Mouse (Mus musculus): ENCODE data around the gene Foxp1. TPM values are rescaled to one million over a fixed set of nuclear protein-coding genes. Genes with fewer than 3 reads are reported as not detected.

Gene Foxp1
- polyA plus RNA-seq, 1 experiment from 2014 or later: 99.3 TPM

GRCm38 (mm10) chr6:99097191-99097590 lies 425.3 kb downstream of the Foxp1 start:
- Histone ChIP-seq H3K27ac (peak overlapping the region; percentile 94), H3K4me1 (peaks cover 87% of the 10 kb centered on the region)
- 56% methylated on average over 7 of the region's 7 CpGs for WGBS

GRCm38 (mm10) chr6:99096776-99097166 lies 425.8 kb downstream of the Foxp1 start:
- no peaks in the 10 kb centered on the region for H3K36me3 ChIP-seq
- peak overlapping the region; percentile 94 for H3K27ac ChIP-seq
- no peaks in the 10 kb centered on the region for H3K27me3 ChIP-seq (ENCODE audit: insufficient read depth, poor library complexity, severe bottlenecking)
- WGBS: 38% methylated on average over 7 of the region's 7 CpGs
- H3K9me3 ChIP-seq: no peaks in the 10 kb centered on the region
- DNase-seq (ENCODE audit: low spot score): no peak
- no peak overlapping the region; the same call in 1 of the 2 replicates for H3K4me3 ChIP-seq
- peaks cover 87% of the 10 kb centered on the region for H3K4me1 ChIP-seq

More at GRCm38 (mm10) chr6:99097191-99097590, 425.3 kb downstream of the Foxp1 start:
- no peak overlapping the region for H3K4me3 ChIP-seq
- H3K36me3 ChIP-seq: no peaks in the 10 kb centered on the region
- no peaks in the 10 kb centered on the region for H3K27me3 ChIP-seq (ENCODE audit: insufficient read depth, poor library complexity, severe bottlenecking)
- H3K9me3 ChIP-seq: no peaks in the 10 kb centered on the region
- DNase-seq (ENCODE audit: low spot score): no peak

DNA sequence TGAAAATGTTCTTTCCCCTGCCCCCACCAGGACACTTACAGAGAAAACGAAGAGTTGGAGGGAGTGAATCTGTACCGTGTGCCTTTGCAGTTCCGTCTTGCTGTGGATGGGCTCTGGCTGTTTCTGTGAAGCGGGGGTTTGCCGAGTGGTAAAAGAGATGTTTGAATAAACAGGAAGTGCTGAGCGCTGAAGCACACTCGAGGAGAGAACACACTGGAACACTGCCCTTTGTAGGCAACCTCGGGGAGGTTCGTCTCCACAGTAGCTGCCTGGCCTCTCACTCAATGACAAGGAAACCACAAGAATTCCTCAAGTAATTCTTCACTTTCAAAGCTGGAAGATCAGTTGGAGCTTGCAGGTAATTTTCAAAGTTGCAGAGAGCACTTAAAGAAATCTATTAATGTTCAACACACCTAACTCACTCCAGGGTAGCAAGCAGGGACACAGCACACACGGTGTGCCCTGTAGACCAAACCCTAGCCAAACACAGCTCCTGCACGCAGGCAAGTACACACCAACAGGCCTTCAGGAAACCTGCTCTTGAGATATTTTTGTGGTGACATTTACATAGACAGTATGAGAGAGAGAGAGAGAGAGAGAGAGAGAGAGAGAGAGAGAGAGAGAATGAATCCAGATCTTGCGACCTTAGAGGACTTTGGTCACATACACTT lies 426.3 kb downstream of the Foxp1 start:
- Histone ChIP-seq H3K9me3 (no peaks in the 10 kb centered on the region), H3K4me1 (peaks cover 87% of the 10 kb centered on the region), H3K4me3 (peak overlapping the region; percentile 50), H3K27ac (peak overlapping the region; percentile 94), H3K36me3 (no peaks in the 10 kb centered on the region), H3K27me3 (ENCODE audit: insufficient read depth, poor library complexity, severe bottlenecking) (no peaks in the 10 kb centered on the region)
- no peak for DNase-seq (ENCODE audit: low spot score)
- WGBS: 13% methylated on average over 12 of the region's 12 CpGs

DNA sequence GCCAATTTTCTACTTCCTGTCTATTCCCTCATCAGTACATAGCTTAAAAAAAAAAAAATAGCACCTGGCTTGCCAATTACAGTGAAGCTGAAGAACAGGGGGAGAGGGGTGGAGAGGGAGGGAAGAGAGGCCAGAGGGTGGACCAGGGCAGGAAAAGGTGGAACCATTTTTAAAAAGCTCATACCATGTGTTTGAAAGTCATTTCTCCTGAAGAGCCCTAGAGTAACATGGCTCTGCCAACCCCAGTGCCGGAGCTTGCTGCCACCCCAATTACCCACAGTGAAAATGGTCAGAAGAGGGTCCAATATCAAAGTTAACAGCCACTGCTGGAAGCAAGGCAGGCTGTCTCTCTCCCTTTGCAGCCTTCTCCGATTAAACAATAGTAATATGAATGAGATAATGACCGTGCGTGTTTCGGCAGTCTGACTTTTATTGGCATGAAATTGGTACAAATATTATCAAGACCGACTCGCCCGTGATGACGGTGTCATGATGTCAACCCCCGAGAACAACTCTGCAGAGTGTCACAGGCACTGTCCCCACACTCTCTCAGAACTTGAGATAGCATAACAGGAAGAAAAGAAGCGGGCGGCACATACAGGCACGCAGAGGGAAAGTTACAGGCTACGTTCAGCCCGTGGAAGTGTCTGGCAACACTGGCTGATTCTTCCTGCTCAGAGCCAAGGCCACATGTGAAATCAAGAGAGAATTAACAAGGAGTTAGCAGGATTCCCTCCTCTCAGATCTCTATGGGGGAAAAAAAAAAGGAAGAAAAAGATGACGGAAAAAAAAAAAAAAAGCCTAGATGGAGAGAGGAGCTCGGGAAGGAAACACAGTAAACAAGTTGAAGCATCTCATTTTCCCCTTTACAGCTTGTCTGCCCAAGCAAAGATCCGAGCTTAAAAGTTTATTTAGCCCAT lies 427.1 kb downstream of the Foxp1 start:
- Histone ChIP-seq H3K36me3 (no peaks in the 10 kb centered on the region), H3K9me3 (no peaks in the 10 kb centered on the region), H3K27ac (peak overlapping the region; percentile 94), H3K4me3 (peak overlapping the region; percentile 50), H3K4me1 (peaks cover 82% of the 10 kb centered on the region), H3K27me3 (ENCODE audit: insufficient read depth, poor library complexity, severe bottlenecking) (no peaks in the 10 kb centered on the region)
- DNase-seq (ENCODE audit: low spot score): peak; percentile 88
- 9% methylated on average over 18 of the region's 18 CpGs for WGBS

DNA sequence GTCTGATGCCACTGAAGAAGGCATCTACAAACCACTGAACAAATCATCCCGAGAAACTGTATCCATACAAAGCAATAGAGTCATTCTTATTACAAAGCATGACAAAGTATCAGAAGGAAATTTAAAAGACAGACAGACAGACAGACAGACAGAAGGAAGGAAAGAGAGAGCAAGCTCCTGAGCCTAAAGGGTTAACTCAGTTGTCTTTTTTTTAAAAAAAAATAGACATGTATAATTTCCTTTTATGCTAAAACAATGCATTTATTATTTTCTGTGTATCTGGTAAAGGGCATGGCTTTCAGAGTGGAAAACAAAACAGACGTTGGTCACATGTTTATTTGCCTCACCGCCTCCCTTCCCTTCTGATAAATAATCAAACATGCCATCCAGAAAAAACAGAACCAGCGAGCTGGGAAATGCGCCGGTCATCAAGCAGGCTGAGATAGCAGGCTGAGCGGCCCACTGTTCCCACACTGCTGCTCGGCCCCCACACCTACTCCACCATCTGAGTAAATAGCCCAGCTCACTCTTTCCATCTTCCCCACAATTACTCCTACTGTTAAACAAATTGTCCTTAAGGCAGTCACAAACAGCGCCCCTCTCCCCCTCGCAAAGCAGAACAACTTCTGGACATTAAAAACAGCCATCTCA lies 428.1 kb downstream of the Foxp1 start:
- no peaks in the 10 kb centered on the region for H3K27me3 ChIP-seq (ENCODE audit: insufficient read depth, poor library complexity, severe bottlenecking)
- peak overlapping the region; percentile 94 for H3K27ac ChIP-seq
- H3K4me1 ChIP-seq: peaks cover 79% of the 10 kb centered on the region
- H3K36me3 ChIP-seq: no peaks in the 10 kb centered on the region
- H3K9me3 ChIP-seq: no peaks in the 10 kb centered on the region
- DNase-seq (ENCODE audit: low spot score): peak; percentile 82
- WGBS: 12% methylated on average over 10 of the region's 10 CpGs
- peak overlapping the region; percentile 50 for H3K4me3 ChIP-seq

GRCm38 (mm10) chr6:99093856-99094255 lies 428.7 kb downstream of the Foxp1 start:
- no peak for DNase-seq (ENCODE audit: low spot score)
- 19% methylated on average over 2 of the region's 2 CpGs for WGBS
- no peaks in the 10 kb centered on the region for H3K36me3 ChIP-seq
- H3K9me3 ChIP-seq: no peaks in the 10 kb centered on the region
- no peaks in the 10 kb centered on the region for H3K27me3 ChIP-seq (ENCODE audit: insufficient read depth, poor library complexity, severe bottlenecking)
- peak overlapping the region; percentile 50 for H3K4me3 ChIP-seq
- H3K4me1 ChIP-seq: peaks cover 79% of the 10 kb centered on the region
- peak overlapping the region; percentile 94 for H3K27ac ChIP-seq

DNA sequence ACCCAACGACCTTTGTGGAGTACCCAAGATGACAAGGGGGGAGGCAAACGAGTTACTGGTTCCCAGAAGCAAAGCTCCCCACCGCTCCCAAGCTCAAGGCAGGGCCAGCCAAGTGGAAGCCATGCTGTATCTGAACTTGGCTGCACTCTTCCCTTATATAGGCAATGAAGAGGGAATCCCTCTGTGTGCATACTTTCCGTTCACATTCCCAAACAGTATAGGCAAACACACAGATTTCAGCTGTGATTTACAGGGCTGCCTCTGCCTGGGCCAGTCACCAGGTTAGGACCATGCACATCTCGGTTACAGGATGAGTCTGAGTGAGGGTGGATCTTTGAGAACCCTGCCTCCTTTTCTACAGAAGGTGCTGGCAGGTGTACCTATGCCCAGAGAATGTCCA lies 429.3 kb downstream of the Foxp1 start:
- peak overlapping the region; percentile 94 for H3K27ac ChIP-seq
- no peak for DNase-seq (ENCODE audit: low spot score)
- H3K36me3 ChIP-seq: no peaks in the 10 kb centered on the region
- no peaks in the 10 kb centered on the region for H3K27me3 ChIP-seq (ENCODE audit: insufficient read depth, poor library complexity, severe bottlenecking)
- H3K4me3 ChIP-seq: no peak overlapping the region
- 40% methylated on average over 5 of the region's 5 CpGs for WGBS
- no peaks in the 10 kb centered on the region for H3K9me3 ChIP-seq
- peaks cover 77% of the 10 kb centered on the region for H3K4me1 ChIP-seq

GRCm38 (mm10) chr6:99091799-99092198 lies 430.7 kb downstream of the Foxp1 start:
- no peak for DNase-seq (ENCODE audit: low spot score)
- peaks cover 82% of the 10 kb centered on the region for H3K4me1 ChIP-seq
- H3K27me3 ChIP-seq (ENCODE audit: insufficient read depth, poor library complexity, severe bottlenecking): no peaks in the 10 kb centered on the region
- peak overlapping the region; percentile 94 for H3K27ac ChIP-seq
- 89% methylated on average over 2 of the region's 2 CpGs for WGBS
- no peak overlapping the region for H3K4me3 ChIP-seq
- no peaks in the 10 kb centered on the region for H3K9me3 ChIP-seq
- H3K36me3 ChIP-seq: no peaks in the 10 kb centered on the region

DNA sequence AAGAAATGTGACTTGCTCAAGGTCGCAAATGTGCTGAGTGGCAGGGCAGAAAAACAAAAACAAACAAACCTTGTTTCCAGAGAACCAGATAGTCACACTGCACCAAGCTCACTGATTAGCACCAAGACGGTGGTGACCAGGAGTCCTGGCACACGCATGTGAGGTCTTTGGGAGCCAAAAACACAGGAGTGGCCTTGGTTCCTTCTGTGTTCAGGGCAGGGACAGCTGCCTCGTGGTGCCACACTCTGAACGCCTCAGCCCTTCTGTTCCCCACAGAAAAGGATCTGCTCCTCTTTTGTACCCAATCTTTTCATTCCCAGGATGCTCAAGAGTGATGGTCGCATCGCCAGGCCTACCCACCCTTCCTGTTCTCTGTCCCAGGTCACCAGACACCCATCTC lies 434.9 kb downstream of the Foxp1 start:
- Histone ChIP-seq H3K27me3 (ENCODE audit: insufficient read depth, poor library complexity, severe bottlenecking) (no peaks in the 10 kb centered on the region), H3K4me3 (no peak overlapping the region), H3K9me3 (no peaks in the 10 kb centered on the region), H3K36me3 (no peaks in the 10 kb centered on the region), H3K4me1 (peaks cover 51% of the 10 kb centered on the region), H3K27ac (peak overlapping the region; percentile 69)
- no peak for DNase-seq (ENCODE audit: low spot score)
- WGBS: 60% methylated on average over 7 of the region's 7 CpGs

DNA sequence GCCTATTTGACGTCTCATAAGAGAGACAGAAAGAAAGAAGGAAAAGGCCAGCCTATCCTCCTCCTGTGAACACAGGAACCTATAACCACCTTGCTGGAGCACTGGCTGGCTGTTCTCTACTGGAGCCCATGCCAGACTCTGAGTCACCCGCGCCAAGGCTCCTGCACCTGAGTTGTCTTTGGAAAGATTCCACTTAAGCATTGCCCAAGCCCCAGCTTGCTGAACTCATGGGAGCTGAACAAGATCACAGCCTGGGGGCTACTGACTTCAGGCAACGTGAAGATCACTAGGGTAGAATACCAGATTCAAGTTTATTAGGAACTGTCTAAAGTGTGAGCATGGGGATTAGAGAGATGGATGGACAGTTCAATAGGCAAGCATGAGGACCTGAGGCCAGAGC lies 437.6 kb downstream of the Foxp1 start:
- Histone ChIP-seq H3K4me3 (no peak overlapping the region), H3K4me1 (peaks cover 52% of the 10 kb centered on the region), H3K36me3 (no peaks in the 10 kb centered on the region), H3K9me3 (no peaks in the 10 kb centered on the region), H3K27me3 (ENCODE audit: insufficient read depth, poor library complexity, severe bottlenecking) (no peaks in the 10 kb centered on the region), H3K27ac (no peak overlapping the region)
- no peak for DNase-seq (ENCODE audit: low spot score)
- 93% methylated on average over 4 of the region's 4 CpGs for WGBS

DNA sequence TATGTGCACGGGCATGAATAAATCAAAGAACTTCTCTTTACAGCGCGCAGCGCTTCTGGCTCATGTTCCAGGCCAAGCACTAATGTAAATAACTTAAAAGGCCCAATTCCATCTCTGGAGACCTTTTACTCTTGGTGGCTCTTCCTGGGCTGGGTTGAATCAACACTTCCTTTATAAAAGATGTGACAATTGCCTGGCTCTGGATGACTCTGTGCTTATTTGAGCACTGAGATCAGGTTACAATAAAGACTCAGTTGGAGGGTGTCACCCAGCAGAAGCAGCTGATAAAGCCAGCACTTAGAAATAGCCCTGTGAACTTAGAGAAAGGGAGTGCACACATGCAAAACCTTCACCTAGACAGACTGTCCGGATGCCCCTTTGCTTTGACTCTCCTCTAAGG lies 441.3 kb downstream of the Foxp1 start:
- H3K9me3 ChIP-seq: no peaks in the 10 kb centered on the region
- H3K36me3 ChIP-seq: no peaks in the 10 kb centered on the region
- no peak for DNase-seq (ENCODE audit: low spot score)
- H3K27ac ChIP-seq: peak overlapping the region; percentile 65
- 44% methylated on average over 5 of the region's 5 CpGs for WGBS
- no peaks in the 10 kb centered on the region for H3K27me3 ChIP-seq (ENCODE audit: insufficient read depth, poor library complexity, severe bottlenecking)
- H3K4me1 ChIP-seq: peaks cover 29% of the 10 kb centered on the region
- H3K4me3 ChIP-seq: 0 out of 2 replicates have a peak overlapping the region, but pooled peaks have one; percentile 3

GRCm38 (mm10) chr6:99079041-99079835 lies 443.3 kb downstream of the Foxp1 start:
- H3K36me3 ChIP-seq: peaks cover 19% of the 10 kb centered on the region
- H3K27ac ChIP-seq: peak overlapping the region; percentile 36; the same call in 1 of the 2 replicates
- H3K4me3 ChIP-seq: no peak overlapping the region
- H3K9me3 ChIP-seq: no peaks in the 10 kb centered on the region
- 52% methylated on average over 10 of the region's 10 CpGs for WGBS
- H3K27me3 ChIP-seq (ENCODE audit: insufficient read depth, poor library complexity, severe bottlenecking): no peaks in the 10 kb centered on the region
- DNase-seq (ENCODE audit: low spot score): no peak
- H3K4me1 ChIP-seq: peaks cover 29% of the 10 kb centered on the region
